Mouse (Mus musculus): ENCODE measurements around the gene 1700031F05Rik. TPM values are rescaled to one million over a fixed set of nuclear protein-coding genes. Genes with fewer than 3 reads are reported as not detected.
"Not testable (repeated sequence)": the region's sequence is repeated elsewhere in the genome, so short reads cannot be mapped to it uniquely, and the experiment has no call there.

1700031F05Rik gene
- total RNA-seq (2021) (not detected), polyA plus RNA-seq (2012; rRNA removed) (not detected in 2 replicates)
- long read RNA-seq = 0 reads

DNA sequence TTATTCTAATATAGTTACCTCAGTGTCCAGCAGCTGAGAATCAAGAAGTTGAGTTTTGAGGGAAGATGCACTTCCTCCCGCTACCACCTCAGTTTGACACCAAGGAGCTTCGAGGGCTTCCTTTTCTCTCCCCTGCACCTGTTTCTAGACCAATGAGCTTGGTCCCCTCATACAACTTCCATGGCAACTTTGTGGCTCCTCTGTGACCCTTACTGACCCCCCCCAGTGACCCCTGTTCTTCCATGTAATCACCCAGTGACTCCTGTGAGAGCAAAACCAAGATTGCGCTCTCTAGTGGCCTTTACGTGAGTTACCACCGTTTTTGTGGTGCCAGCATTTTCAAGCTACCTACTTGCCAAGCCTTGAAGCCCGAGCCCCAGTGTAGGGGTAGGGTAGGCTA is at the start of gene 1700031F05Rik:
Gene 1700031F05Rik (minus strand): TSS at position 101 of the 400 bp plus-strand sequence.
- DNase-seq = no peak

DNA sequence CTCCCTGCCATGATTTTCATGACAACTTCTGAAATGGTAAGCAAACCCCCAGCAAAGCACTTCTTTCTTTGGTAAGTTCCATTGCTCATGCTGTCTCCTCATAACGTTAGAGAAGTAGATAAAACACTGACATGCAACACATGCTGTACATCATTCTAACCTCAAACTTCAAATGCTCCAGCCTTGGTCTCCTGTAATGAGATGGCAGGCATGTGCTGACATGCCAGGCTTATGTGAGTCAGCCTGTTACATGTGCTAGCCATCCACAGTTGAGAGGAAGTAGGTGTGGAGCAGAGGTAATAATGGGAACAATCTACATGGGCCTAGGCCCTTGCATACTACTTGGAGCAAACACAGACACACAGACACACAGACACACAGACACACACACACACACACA is 47.1 kb upstream of the 1700031F05Rik start:
- not testable (repeated sequence) for DNase-seq

DNA sequence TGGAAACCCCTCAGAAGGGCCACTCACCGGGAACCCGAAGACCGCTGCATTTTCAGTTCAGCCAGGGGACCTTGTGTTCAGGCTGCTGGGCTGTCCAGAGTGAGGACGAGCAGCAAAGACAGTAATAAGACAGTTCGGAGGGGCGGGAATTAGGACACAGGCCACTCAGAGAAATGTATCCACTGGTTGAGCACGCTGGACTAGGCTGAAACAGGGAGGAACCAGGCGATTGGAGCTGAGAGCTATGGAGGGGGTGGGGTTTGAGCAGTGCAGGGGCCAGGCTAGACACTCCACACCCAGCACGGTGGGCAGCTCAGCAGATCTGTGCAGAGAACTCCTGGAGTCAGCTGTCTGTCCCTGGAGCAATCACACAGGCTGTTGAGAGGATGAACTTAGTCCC is 40.8 kb upstream of the 1700031F05Rik start, which contains the start of the genes Dmrtc1a and 1700011M02Rik:
Gene Dmrtc1a (minus strand): TSS at position 101 of the 400 bp plus-strand sequence.
Gene 1700011M02Rik (plus strand): TSS at position 319 of the 400 bp plus-strand sequence.
- not testable (repeated sequence) for DNase-seq

DNA sequence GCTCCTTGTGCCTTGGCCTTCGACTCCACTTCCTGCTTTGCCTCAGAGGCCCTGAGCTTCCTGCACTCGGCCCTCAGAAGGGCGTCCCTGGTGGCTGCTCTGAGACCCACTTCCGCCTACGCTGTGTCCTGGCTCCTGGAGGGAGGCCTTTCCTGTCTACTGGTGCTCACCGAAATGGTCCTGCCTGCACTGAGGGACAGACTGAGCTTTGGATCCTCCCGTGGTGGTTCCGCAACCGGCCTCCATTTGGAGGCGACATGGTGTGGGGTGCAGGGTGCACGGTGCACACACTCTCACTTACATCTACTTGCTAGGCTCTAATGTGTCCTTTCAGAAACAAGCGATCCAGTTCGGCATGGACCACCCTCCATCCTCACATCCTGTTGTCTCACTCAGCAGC is 13.3 kb downstream of the 1700031F05Rik start, which contains the start of gene Dmrtc1c2:
Gene Dmrtc1c2 (minus strand): TSS at position 101 of the 400 bp plus-strand sequence.
- DNase-seq = not testable (repeated sequence)

DNA sequence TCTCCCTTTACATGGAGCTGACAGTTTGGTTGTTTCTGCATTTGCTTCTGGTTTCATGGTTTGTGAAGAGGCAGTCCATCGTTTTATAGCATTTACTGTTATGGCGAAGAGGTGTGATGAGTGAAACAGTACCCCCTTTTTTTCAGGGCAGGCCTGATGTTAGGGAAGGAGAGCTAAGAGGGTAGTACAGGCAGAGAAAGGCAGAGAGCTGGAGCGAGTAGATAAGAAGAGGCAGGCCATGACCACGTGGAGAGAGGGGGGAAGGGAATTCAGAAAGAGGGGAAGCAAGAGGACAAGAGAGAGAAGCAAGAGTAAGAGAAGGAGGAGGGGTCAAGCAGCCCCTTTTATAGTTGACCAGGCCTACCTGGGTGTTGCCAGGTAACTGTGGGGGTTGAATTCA is 55.5 kb downstream of the 1700031F05Rik start:
- DNase-seq = no peak

Other genes starting within 250 kb of the 1700031F05Rik start
- gene Phka1, start 223.7 kb downstream of the 1700031F05Rik start, total RNA-seq (2021) = 10 to 100 TPM; 15.2 to 15.5 TPM
- 5.5 and 5.9 TPM in 2 replicates for gene Phka1, start 223.7 kb downstream of the 1700031F05Rik start, polyA plus RNA-seq (2012; rRNA removed)
- not detected for gene Gm3880, start 181.0 kb downstream of the 1700031F05Rik start, total RNA-seq (2021)
- gene Gm3880, start 181.0 kb downstream of the 1700031F05Rik start, polyA plus RNA-seq (2012; rRNA removed) = not detected in 2 replicates
- gene Gm9112, start 160.3 kb downstream of the 1700031F05Rik start, total RNA-seq (2021) = not detected
- not detected in 2 replicates for gene Gm9112, start 160.3 kb downstream of the 1700031F05Rik start, polyA plus RNA-seq (2012; rRNA removed)
- gene Dmrtc1b, start 160.1 kb downstream of the 1700031F05Rik start, total RNA-seq (2021) = not detected
- not detected in 2 replicates for gene Dmrtc1b, start 160.1 kb downstream of the 1700031F05Rik start, polyA plus RNA-seq (2012; rRNA removed)
- not detected for gene Dmrtc1c1, start 65.0 kb downstream of the 1700031F05Rik start, total RNA-seq (2021)
- gene Dmrtc1c1, start 65.0 kb downstream of the 1700031F05Rik start, polyA plus RNA-seq (2012; rRNA removed) = not detected in 2 replicates
- not detected for gene Dmrtc1c2, start 13.4 kb downstream of the 1700031F05Rik start, total RNA-seq (2021)
- not detected in 2 replicates for gene Dmrtc1c2, start 13.4 kb downstream of the 1700031F05Rik start, polyA plus RNA-seq (2012; rRNA removed)
- gene Dmrtc1a, start 40.7 kb upstream of the 1700031F05Rik start, total RNA-seq (2021) = not detected
- 0.40 and 0.89 TPM in 2 replicates for gene Dmrtc1a, start 40.7 kb upstream of the 1700031F05Rik start, polyA plus RNA-seq (2012; rRNA removed)
- not detected for gene 1700011M02Rik, start 40.9 kb upstream of the 1700031F05Rik start, total RNA-seq (2021)
- not detected in 2 replicates for gene 1700011M02Rik, start 40.9 kb upstream of the 1700031F05Rik start, polyA plus RNA-seq (2012; rRNA removed)
- gene 1700018G05Rik, start 60.4 kb upstream of the 1700031F05Rik start, total RNA-seq (2021) = not detected
- not detected in 2 replicates for gene 1700018G05Rik, start 60.4 kb upstream of the 1700031F05Rik start, polyA plus RNA-seq (2012; rRNA removed)

Data from adrenal gland, adult 2 months (tissue).